Mouse (Mus musculus) right cerebral cortex, postnatal 10 days (tissue): ENCODE measurements around the gene Cyp4f40.
"Not testable (repeated sequence)": the region's sequence is repeated elsewhere in the genome, so short reads cannot be mapped to it uniquely, and the experiment has no call there.

Experiments used
- DNase-seq, 2 experiments: peaks; one replicate each; pipeline ENCODE4 v3.0.0; 2021; ENCODE audit warnings: low spot score in 2 of 2

The Cyp4f40 gene

GRCm38 (mm10) chr17:32658712-32659111 is at the start of gene Cyp4f40:
Gene Cyp4f40, plus strand, starts transcription at chr17:32658900.
- peak; percentile 40 to 53 for DNase-seq

- DNase-seq, result not testable (repeated sequence)
Measured at GRCm38 (mm10) chr17:32610231-32610630, 48.5 kb upstream of the Cyp4f40 start.

GRCm38 (mm10) chr17:32610896-32611295 is 47.8 kb upstream of the Cyp4f40 start:
- DNase-seq, result no peak

GRCm38 (mm10) chr17:32612417-32612816 is 46.3 kb upstream of the Cyp4f40 start:
- DNase-seq, result peak in 1 of 2 experiments; percentile 17

GRCm38 (mm10) chr17:32617252-32617651 is 41.4 kb upstream of the Cyp4f40 start:
- DNase-seq, result no peak

GRCm38 (mm10) chr17:32621018-32621417 is 37.7 kb upstream of the Cyp4f40 start, which contains the start of gene Cyp4f37:
Gene Cyp4f37, plus strand, starts transcription at chr17:32621309.
- DNase-seq, result not testable (repeated sequence)

- DNase-seq, result not testable (repeated sequence)
Measured at GRCm38 (mm10) chr17:32629726-32630125, 29.0 kb upstream of the Cyp4f40 start.

- DNase-seq, result no peak
Measured at GRCm38 (mm10) chr17:32631936-32632335, 26.8 kb upstream of the Cyp4f40 start.

GRCm38 (mm10) chr17:32634242-32634971 is 24.3 kb upstream of the Cyp4f40 start:
- DNase-seq, result not testable (repeated sequence)

- DNase-seq, result peak; percentile 78 to 89
Measured at GRCm38 (mm10) chr17:32634972-32635314, 23.8 kb upstream of the Cyp4f40 start.

GRCm38 (mm10) chr17:32636341-32636740 is 22.4 kb upstream of the Cyp4f40 start:
- DNase-seq, result no peak

GRCm38 (mm10) chr17:32637151-32637550 is 21.5 kb upstream of the Cyp4f40 start:
- no peak for DNase-seq

- DNase-seq, result no peak
Measured at GRCm38 (mm10) chr17:32646631-32647030, 12.1 kb upstream of the Cyp4f40 start.

- DNase-seq, result no peak
Measured at GRCm38 (mm10) chr17:32653860-32654259, 4.8 kb upstream of the Cyp4f40 start.

GRCm38 (mm10) chr17:32657041-32657440 is 1.7 kb upstream of the Cyp4f40 start:
- no peak for DNase-seq

- no peak for DNase-seq
Measured at GRCm38 (mm10) chr17:32658246-32658645, 454 bp upstream of the Cyp4f40 start.

- DNase-seq, result no peak
Measured at GRCm38 (mm10) chr17:32673976-32674375, 15.3 kb downstream of the Cyp4f40 start.

- no peak for DNase-seq
Measured at GRCm38 (mm10) chr17:32676040-32676635, 17.4 kb downstream of the Cyp4f40 start.

GRCm38 (mm10) chr17:32680404-32680803 is 21.7 kb downstream of the Cyp4f40 start:
- peak; percentile 44 to 65 for DNase-seq

- peak; percentile 78 to 82 for DNase-seq
Measured at GRCm38 (mm10) chr17:32685048-32685750, 26.5 kb downstream of the Cyp4f40 start, which contains the start of gene Cyp4f15. Gene Cyp4f15, plus strand, starts transcription at chr17:32685627.

- DNase-seq, result no peak
Measured at GRCm38 (mm10) chr17:32686722-32687121, 28.0 kb downstream of the Cyp4f40 start.

GRCm38 (mm10) chr17:32690959-32691358 is 32.3 kb downstream of the Cyp4f40 start:
- DNase-seq, result no peak
